Mouse (Mus musculus) retina, postnatal 1 day (tissue): Measurements from ENCODE around the gene Olfr1359.

Experiments used
- DNase-seq: peaks from one replicate; pipeline ENCODE4 v3.0.0-alpha.2; 2012

Olfr1359 gene

DNA sequence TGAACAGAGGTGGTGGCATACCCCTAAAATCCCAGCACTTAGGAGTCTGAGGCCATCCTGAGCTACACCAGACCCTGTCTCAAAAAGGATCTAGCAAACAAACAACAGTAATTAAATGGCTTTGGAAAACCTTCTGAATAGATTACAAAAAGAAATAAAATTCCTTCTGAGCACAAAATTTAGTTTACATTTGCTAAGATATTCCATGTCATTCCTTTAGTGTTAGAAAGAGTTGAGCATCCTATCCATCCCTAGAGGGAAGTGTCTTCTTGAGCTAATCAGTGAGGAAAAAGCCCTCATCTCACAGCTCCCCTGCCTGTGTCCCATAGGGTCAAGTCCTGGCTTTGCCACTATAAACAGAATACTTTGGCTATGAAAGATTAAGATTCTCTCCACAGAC lies at the start of gene Olfr1359:
Olfr1359 (plus strand) TSS at position 301 of the 400 bp plus-strand sequence.
- no peak for DNase-seq

DNA sequence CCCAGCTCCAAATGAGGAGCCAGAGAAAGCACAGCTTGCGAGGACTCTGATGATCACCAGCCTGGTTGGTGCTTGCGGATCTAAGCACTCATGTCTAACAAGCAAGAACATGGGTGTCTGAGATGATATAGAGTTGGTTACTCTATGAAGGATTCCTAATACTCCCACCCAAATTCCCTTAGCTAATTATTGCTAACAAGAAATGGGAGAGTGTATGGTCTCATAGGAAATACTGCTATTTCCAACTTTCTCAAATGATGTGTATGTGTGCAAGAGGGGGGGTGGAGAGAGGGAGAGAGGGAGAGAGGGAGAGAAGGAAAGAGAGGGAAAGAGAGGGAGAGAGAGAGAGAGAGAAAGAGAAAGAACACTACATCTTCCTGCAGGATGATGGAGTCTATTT lies 34.6 kb upstream of the Olfr1359 start, which contains the start of gene Olfr1361:
Olfr1361 (minus strand) TSS at position 101 of the 400 bp plus-strand sequence.
- DNase-seq: no peak

DNA sequence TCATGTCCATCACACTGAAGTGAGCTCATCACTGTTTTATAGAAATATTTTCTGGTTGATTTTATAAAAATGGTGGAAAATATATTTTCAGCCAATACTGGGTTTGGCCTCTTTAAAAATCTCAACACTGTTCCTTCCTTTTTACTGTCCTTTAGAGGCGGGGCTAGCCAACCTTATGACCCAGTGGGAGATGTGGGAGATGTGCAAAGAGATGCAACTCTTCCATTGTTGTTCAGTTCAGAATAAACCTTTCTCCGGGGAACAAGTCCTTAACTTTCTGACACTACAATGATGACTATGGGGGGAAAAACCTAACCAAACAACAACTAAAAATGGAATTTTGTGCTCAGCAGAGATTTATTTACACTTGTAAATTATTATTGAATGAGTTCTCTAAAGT lies 20.6 kb upstream of the Olfr1359 start, which contains the start of gene Olfr1360:
Olfr1360 (minus strand) TSS at position 101 of the 400 bp plus-strand sequence.
- no peak for DNase-seq

DNA sequence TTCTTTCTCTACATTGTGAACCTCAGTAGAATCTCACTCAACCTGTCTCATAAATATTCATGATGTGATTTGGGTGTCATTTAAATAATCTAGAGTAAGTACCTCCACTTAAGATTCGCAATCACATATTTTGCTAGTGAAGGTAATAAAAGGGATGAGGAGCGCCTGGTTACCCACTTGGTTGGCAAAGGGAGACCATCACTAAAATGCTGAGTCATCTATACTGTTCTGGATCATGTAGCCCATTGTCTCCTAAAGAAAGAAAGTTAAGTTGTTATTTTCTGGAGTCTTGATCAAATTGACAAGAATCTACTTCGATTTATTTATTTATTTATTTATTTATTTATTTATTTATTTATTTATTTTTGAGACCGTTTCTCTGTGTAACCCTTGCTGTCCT lies 8.8 kb downstream of the Olfr1359 start:
- DNase-seq: no peak

DNA sequence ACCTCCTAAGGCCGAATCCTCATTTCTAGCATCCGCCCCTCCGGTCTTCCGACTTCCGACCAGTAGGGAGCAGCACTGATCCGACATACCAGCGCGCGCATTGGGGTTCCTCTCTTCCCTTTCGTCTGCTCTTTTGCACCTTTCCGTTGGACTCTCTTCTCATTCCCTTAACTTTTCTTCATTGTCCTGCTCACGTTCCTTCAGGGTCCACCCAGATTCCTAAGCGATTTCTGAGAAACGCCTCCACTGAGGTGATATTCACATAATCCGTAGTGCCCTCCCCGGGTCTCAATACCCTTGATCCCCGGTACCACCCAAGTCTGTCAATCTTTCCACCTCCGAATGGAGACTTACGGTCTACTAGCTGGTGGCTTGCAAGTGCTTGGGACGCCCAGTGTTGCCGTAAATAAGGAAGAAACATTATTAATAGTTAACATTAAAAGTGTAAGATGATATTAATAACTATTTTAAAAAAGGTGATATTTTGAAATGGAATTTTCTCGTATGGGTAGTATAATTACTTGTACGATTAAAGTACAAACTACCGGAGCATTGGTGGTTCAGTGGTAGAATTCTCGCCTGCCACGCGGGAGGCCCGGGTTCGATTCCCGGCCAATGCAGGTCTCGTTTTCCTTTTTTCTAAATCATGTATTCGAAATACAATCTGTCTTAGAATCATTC lies 12.3 kb downstream of the Olfr1359 start:
- DNase-seq: peak; percentile 92

DNA sequence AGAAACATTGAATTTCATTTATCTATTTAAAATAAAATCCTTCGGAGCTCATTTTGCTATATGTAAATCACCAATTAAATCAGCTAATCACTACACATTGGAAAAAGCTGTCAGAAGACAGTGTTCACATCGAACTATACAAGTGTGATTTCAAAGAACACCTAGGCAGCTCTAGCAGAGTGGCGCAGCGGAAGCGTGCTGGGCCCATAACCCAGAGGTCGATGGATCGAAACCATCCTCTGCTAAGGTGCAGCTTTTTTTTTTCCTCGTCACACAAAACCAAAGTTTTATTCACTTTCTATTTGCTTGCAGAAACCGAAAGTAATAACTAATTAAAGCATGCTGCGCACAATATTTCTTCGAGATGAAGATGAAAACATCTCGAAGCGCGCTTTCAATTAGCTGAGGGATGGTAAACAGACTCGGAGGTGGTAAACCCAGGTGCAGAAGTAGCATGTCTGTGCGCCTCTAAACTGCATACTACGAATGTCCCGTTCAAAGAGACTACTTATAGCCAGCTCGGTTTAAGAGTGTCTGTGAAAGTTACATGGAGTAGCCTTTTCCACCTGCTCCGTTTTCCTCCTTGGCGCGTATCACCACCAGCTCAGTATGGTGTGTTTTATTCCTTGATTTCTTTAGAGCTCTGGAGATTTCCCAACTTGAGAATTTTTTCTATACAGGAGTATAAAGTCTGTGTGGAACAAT lies 13.1 kb downstream of the Olfr1359 start:
- DNase-seq: peak; percentile 85

DNA sequence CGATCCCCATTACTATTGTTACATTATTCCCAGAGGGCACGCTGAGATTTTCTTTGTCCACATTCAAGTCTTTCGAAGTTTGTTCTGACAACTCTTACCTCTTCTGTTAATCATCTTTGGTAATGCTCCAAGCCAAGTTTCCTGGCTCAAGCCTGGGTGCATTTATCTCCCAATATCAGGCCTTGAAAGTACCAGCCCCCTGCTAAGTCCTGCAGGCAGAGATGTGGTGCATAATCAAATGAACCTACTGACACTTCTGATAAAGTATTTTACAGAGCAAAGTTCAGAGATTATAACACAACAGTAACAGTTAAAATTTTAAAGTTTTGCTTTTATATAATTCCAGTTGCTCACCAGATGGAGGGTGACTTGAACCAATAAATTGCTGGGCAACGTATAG lies 13.8 kb downstream of the Olfr1359 start:
- no peak for DNase-seq

DNA sequence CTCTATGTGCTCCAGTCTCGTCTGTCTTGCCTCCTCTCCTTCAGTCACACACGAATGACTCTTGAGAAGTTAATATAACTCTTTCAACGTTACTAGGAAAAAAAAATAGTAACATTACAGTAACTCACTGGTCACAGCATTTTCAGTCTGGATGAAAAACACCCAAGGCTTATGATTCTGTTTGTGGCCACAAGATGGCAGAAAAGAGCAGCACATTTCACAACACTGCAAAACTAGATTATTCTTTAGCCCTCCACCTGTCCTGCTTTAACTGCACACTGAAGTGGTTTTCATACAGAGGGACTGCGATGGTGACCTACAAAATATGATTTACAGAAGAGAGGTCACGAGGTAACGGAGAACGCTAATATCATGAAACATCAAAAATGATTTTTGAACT lies 16.8 kb downstream of the Olfr1359 start:
- DNase-seq: peak; percentile 82

DNA sequence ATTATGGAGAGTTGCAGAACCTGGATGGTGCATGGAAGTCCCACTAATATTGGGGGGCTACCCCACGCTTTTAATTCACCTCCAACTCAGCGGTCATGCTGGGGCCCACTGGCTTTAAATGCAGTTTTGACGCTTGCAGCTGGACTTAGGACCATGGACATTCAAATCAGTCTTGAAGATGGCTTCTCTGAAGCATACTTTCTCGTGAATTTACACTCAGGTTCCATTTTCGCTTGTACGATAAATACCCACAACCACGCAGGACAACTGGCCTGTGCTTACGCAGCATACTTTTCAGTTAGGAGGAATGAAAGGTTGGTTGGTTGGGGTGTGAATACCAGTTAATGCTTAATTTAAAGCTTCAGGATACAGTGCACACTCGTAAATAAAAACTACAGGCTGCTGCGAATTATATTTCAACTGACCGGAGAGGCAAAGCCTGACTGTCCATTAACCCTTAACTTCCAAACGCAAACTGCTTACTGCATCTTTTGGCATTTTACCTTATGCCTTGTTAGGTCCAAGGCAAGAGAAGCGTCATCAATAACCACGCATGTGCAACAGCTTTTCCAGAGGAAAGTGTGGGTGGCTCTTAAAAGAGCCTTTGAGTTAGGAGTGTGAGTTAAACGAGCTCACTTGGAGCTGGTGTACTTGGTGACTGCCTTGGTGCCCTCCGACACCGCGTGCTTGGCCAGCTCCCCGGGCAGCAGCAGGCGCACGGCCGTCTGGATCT lies 17.4 kb downstream of the Olfr1359 start:
- peak; percentile 49 for DNase-seq

DNA sequence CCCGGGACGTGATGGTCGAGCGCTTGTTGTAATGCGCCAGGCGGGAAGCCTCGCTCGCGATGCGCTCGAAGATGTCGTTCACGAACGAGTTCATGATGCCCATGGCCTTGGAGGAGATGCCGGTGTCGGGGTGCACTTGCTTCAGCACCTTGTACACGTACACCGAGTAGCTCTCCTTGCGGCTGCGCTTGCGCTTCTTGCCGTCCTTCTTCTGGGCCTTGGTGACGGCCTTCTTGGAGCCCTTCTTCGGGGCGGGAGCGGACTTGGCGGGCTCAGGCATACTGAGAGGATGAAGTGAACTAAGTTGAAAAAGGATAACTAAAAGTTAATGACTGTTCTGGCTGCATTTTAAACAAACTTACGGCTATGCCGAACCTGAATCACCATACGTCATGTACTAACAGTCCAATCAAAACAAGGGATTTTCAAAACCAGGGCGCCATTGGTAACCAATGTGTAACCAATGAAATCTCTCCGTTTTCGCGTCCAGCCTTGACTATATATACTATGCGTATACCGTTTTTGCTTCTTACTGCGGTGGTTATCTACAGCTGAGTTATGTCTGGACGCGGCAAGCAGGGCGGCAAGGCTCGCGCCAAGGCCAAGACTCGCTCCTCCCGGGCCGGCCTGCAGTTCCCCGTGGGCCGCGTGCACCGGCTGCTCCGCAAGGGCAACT lies 18.1 kb downstream of the Olfr1359 start, which contains the start of the genes Hist1h2bl and Hist1h2ai:
Hist1h2bl (minus strand) TSS at position 280 of the 676 bp plus-strand sequence.
Hist1h2ai (plus strand) TSS at position 559 of the 676 bp plus-strand sequence.
- peak; percentile 98 for DNase-seq

DNA sequence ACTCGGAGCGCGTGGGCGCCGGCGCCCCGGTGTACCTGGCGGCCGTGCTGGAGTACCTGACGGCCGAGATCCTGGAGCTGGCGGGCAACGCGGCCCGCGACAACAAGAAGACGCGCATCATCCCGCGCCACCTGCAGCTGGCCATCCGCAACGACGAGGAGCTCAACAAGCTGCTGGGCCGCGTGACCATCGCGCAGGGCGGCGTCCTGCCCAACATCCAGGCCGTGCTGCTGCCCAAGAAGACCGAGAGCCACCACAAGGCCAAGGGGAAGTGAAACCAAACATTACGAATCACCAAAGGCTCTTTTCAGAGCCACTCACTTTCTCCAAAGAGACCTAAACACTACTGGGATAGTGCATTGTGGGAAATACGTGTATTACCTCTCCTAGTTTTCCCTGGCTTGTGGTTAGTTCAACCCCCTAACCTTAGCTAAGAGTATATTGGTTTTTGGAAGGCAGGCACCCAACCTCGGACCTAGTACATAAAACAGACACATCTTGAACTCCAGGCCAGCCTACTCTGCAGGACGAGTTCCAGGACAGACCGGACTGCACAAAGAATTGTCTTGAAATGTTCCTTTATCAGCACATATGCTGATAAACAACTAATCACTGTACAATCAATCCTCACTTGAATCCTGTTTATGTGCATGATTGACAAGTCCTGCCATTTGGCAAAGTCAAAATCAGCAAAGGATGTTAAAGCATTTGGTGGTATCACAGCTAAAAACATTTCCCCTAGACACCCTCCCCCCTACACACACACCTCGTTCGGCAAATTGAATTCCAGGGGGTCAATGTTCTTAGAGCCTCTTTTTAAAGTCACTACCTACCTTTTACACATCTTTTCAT lies 18.9 kb downstream of the Olfr1359 start:
- peak; percentile 60 for DNase-seq

DNA sequence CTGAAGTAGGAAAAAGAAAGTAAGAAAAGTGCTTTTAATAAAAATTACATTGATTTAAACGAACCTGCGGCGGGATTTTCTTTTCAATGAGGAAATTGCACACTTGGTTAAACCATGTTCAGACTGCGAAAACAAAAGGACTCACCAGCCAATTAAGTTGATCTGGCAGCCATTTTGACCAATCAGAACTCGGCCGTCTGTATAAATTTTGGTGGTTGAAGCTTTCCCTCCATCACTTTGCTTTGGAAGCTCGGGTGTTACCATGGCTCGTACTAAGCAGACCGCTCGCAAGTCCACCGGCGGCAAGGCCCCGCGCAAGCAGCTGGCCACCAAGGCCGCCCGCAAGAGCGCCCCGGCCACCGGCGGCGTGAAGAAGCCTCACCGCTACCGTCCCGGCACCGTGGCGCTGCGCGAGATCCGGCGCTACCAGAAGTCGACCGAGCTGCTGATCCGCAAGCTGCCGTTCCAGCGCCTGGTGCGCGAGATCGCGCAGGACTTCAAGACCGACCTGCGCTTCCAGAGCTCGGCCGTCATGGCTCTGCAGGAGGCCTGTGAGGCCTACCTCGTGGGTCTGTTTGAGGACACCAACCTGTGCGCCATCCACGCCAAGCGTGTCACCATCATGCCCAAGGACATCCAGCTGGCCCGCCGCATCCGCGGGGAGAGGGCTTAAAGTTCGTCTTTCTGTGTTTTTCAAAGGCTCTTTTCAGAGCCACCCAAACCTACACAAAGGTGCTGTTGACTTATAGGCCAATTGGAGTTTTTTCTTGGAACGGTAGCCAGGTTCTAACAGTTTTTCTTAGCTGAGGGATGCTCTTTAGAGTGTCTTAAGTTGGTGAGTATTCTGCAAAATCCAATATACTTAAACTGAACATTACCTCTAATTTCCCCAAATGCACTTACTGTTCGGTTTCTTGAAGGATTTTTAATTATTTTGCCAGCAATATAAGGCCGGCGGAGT lies 19.8 kb downstream of the Olfr1359 start, which contains the start of gene Hist1h3h:
Hist1h3h (plus strand) TSS at position 263 of the 961 bp plus-strand sequence.
- peak; percentile 97 for DNase-seq

DNA sequence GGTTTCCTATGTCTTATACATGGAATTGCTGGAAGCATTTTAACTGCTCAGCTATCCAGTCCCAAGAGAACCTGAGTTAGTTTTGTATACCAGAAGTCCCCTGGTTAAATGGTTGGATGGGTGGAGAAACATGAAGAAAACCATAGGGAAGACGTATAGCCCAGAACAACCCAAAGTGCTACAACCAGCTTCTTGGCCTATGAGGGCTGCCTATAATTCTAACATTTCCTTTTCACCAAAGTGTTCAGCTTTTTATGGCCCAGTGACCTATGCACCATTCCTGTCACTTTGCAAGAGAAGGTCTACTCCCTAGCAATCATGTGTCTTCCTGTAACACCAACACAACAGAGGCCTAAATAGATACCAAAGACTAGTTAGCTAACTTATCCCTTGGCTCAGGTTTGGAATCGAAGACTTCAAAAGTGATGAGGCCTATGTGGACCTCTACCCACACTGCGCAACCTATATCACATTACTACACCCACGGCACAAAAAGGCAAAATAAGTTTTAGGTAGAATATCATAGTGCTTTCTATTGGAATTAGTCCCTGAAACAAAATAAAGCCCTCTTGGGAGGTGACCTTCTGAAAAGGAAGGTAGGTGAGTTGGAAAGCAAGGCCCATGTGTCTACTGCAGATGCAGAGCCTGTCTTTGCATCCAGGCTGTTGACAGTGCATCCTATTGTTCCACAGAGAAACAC lies 20.6 kb downstream of the Olfr1359 start:
- DNase-seq: peak; percentile 16

DNA sequence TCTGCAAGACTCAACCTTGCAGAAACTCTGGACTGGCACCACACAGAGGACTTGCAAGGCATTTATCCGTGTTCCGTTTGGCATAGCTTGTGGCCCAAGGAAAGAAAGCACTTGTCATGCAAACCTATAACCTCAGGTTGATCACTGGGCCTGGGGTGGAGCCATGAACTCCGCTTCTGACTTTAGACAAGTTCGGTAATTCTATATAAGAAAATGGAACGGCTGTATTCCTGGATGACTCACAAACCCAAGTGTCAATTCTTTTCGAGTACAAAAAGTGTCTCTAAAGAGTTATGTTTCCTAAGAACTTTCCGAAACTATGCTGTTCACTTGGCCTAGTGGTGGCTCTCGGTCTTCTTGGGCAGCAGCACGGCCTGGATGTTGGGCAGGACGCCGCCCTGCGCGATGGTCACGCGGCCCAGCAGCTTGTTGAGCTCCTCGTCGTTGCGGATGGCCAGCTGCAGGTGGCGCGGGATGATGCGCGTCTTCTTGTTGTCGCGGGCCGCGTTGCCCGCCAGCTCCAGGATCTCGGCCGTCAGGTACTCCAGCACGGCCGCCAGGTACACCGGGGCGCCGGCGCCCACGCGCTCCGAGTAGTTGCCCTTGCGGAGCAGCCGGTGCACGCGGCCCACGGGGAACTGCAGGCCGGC lies 23.3 kb downstream of the Olfr1359 start:
- DNase-seq: peak; percentile 44

DNA sequence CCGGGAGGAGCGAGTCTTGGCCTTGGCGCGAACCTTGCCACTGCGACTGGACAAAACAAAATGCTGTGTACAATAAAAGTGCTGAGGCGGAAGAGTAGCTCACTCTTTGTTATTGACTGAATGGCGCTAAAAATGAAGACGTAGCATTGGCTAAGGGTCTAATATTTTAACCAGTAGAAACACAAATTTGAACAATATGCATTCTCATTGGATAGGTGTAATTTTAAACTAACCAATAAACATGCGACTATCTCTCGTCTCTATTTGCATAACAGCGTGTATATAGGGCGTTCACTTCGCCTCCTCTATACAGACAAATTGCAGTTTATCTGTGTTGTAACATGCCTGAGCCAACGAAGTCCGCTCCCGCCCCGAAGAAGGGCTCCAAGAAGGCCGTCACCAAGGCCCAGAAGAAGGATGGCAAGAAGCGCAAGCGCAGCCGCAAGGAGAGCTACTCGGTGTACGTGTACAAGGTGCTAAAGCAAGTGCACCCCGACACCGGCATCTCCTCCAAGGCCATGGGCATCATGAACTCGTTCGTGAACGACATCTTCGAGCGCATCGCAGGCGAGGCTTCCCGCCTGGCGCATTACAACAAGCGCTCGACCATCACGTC lies 24.0 kb downstream of the Olfr1359 start, which contains the start of gene Hist1h2bm:
Hist1h2bm (plus strand) TSS at position 288 of the 616 bp plus-strand sequence.
- peak; percentile 97 for DNase-seq

DNA sequence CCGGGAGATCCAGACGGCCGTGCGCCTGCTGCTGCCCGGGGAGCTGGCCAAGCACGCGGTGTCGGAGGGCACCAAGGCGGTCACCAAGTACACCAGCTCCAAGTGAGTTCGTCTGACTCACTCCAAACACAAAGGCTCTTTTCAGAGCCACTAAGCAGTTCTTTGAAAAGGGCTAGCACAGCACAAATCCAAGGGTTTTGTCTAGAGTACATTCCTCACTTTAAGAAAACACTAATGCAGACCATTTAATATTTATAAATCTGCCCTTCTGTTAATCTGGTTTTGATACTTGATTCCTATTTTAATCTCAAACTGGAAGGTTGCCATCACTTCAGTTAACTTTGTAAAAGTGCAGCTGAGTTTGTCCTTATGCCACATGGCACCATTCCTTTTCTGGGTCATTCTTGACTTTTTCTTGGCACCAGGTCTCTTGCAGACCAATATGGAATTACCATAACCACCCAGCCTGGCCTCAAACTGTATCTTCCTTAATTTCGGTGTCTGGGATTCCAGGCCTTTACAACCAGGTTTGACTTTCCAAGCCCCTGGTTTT lies 24.5 kb downstream of the Olfr1359 start:
- no peak for DNase-seq

DNA sequence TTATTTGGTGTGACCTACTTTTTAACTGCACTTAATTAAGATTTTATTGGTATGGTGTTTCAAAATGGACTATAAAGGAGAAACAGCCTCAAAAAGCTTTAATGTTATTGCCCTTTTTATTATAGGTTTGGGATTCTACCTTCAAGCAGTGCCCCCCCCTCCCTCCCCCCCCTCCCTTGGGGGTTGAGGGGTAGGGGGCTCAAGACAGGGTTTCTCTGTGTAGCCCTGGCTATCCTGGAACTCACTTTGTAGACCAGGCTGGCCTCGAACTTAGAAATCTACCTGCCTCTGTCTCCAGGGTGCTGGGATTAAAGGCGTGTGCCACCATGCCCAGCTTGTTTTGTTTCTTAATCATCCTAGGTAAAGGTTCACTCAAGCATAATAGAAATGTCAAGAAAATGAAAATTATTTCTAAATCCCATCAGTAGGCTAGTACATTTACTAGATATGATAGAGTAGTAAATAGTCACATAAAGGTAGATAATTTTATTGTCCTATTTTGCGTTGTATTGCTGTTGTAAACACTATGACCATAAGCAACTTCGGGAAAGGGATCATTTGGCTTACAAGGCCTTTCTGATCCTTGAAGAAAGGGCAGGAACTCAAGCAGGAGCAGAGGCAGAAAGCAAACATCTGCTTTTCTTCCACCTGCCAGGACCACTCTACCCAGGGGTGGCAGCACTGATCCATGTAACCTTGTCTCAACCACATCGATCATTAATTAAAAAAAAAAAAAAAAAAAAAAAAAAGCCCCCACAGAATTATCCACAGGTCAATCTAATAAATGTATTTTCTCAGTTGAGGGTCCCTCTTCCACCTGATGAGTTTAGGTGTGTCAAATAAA lies 25.3 kb downstream of the Olfr1359 start:
- no peak for DNase-seq
